In the genomic region with DNA sequence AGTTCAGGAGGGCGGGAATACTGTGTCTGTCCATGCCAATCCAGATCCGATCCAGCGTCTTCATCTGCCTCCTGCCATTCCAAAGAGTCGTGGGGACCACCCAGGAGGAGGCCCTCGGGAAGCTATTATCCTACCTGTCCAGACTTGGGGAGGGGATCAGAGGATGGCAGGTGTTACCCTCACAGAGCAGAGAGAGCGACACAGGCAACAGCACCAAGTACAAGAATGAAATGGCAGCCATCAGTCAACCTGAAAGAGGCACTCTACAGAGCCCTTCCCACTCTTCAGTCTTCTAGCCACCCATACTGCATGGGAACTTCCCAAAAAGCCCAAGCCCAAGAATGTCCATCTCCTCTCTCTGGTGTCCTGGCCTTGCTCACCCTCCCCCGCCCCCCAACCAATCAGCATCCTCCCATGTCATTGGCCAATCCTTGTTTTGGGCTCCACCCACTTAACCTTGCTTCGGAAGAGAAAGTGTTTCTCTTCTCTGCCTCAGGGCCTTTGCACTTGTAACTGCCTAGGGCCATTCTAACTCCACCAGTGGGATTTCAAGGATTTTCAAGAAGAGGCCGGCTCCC, we compare ENCODE assay signal across 9 mouse cellular contexts. TPM values are rescaled to one million over a fixed set of nuclear protein-coding genes. Genes with fewer than 3 reads are reported as not detected.
DNase-seq lines count a peak whose midpoint lies in the region; ATAC-seq lines count a peak whose summit lies in the region.
"Had no signal": no experiment of that assay in that cellular context is flagged by ENCODE, and none has a peak within 500 bp of the region (broad histone marks: within the 10 kb centered on the region; RNA-seq: fewer than 3 reads in every experiment).

No protein-coding gene starts in this region.

- H3K4me1 ChIP-seq in heart, embryonic 11.5 days (ENCODE audit: control insufficient read depth, insufficient read depth, low read length) = peaks cover 13% of the 10 kb centered on the region
- H3K4me1 ChIP-seq in hindbrain, embryonic 13.5 days (replicated peaks) = peaks cover 20% of the 10 kb centered on the region
- peaks cover 17% of the 10 kb centered on the region for H3K4me1 ChIP-seq in midbrain, embryonic 12.5 days

- peak overlapping the region; percentile 75 for H3K4me3 ChIP-seq in heart, embryonic 11.5 days (ENCODE audit: low read depth, low read length)
- peak overlapping the region; percentile 57 for H3K4me3 ChIP-seq in hindbrain, embryonic 13.5 days
- H3K4me3 ChIP-seq in midbrain, embryonic 12.5 days = peak overlapping the region; percentile 58

- H3K27me3 ChIP-seq in heart, embryonic 11.5 days (ENCODE audit: control insufficient read depth, insufficient read depth, low read length) = peaks cover 41% of the 10 kb centered on the region
- peaks cover 76% of the 10 kb centered on the region for H3K27me3 ChIP-seq in hindbrain, embryonic 13.5 days
- H3K27me3 ChIP-seq in midbrain, embryonic 12.5 days = peaks cover 73% of the 10 kb centered on the region
- H3K27me3 ChIP-seq: Patski had no signal

- ATAC-seq in heart, embryonic 11.5 days (replicated peaks; ENCODE audit: insufficient number of reproducible peaks, low FRiP score, low TSS enrichment) = no peak
- ATAC-seq in hindbrain, embryonic 13.5 days (ENCODE audit: low FRiP score) = 0 out of 2 replicates have a peak, but pooled peaks have one; percentile 9
- peak; percentile 38 for ATAC-seq in midbrain, embryonic 12.5 days (ENCODE audit: low FRiP score, low read depth)

- H3K4me2 ChIP-seq in heart, embryonic 11.5 days = peak overlapping the region; percentile 96
- peak overlapping the region; percentile 98 for H3K4me2 ChIP-seq in hindbrain, embryonic 13.5 days
- peak overlapping the region; percentile 97 for H3K4me2 ChIP-seq in midbrain, embryonic 12.5 days (replicated peaks)

- H3K27ac ChIP-seq in heart, embryonic 11.5 days (ENCODE audit: low read depth, low read length) = no peak overlapping the region
- H3K27ac ChIP-seq in hindbrain, embryonic 13.5 days = no peak overlapping the region
- no peak overlapping the region for H3K27ac ChIP-seq in midbrain, embryonic 12.5 days (replicated peaks)

- H3K9me3 ChIP-seq in heart, embryonic 11.5 days (replicated peaks; ENCODE audit: control insufficient read depth, low read length) = no peaks in the 10 kb centered on the region
- H3K9me3 ChIP-seq in hindbrain, embryonic 13.5 days = no peaks in the 10 kb centered on the region
- H3K9me3 ChIP-seq in midbrain, embryonic 12.5 days = no peaks in the 10 kb centered on the region

- no peak for DNase-seq in heart, adult 18-20 months
- DNase-seq in NIH3T3 (ENCODE audit: low read depth) = peak; percentile 45
- no peak for DNase-seq in MN1 (ENCODE audit: low spot score)
- no peak for DNase-seq in Muller cell, postnatal 12 days (ENCODE audit: inconsistent ontology term)
- no peak for DNase-seq in layer of hippocampus, adult 8-10 months (ENCODE audit: low spot score in 2 of 2)

- H3K9ac ChIP-seq in heart, embryonic 11.5 days (ENCODE audit: low read depth, low read length) = peak overlapping the region; percentile 68; the same call in 1 of the 2 replicates
- peak overlapping the region; percentile 73 for H3K9ac ChIP-seq in hindbrain, embryonic 13.5 days
- peak overlapping the region; percentile 55; the same call in 1 of the 2 replicates for H3K9ac ChIP-seq in midbrain, embryonic 12.5 days (replicated peaks)

- no peaks in the 10 kb centered on the region for H3K36me3 ChIP-seq in heart, embryonic 11.5 days (ENCODE audit: control insufficient read depth, insufficient read depth, low read length)
- H3K36me3 ChIP-seq in hindbrain, embryonic 13.5 days = no peaks in the 10 kb centered on the region
- H3K36me3 ChIP-seq in midbrain, embryonic 12.5 days = no peaks in the 10 kb centered on the region

- WGBS in heart, embryonic 11.5 days (ENCODE audit: insufficient replicate concordance) = 17% methylated on average over 9 of the region's 9 CpGs
- 21% methylated on average over 9 of the region's 9 CpGs for WGBS in hindbrain, embryonic 13.5 days
- 16% methylated on average over 9 of the region's 9 CpGs for WGBS in midbrain, embryonic 12.5 days

RNA-seq across cellular contexts. Expression of a gene that starts 0.7 kb away (rescaled TPM):
- 0.10 and 0.42 TPM in 2 replicates for polyA plus RNA-seq in heart, embryonic 11.5 days (2014; fragmentation: Nextera tagmentation; extraction: Ambion mirVana)
- total RNA-seq in heart, adult 18-20 months (2021) = 1 to 10 TPM; 7.9 to 8.3 TPM
- 0.25 and 0.31 TPM in 2 replicates for polyA plus RNA-seq in hindbrain, embryonic 13.5 days (2015; fragmentation: Nextera tagmentation; extraction: Ambion mirVana)
- polyA plus RNA-seq in midbrain, embryonic 12.5 days (2016; fragmentation: Nextera tagmentation; extraction: Ambion mirVana) = 0.14 and 0.18 TPM in 2 replicates
- total RNA-seq in layer of hippocampus, adult 8-10 months (2022) = 1 to 10 TPM; 1.6 to 3.6 (median 2.1) TPM

RNA-seq across cellular contexts. Expression of a gene that starts 22.2 kb away (rescaled TPM):
- polyA plus RNA-seq in heart, embryonic 11.5 days (2014; fragmentation: Nextera tagmentation; extraction: Ambion mirVana) = 214 and 254 TPM in 2 replicates
- total RNA-seq in heart, adult 18-20 months (2021) = 100 to 1,000 TPM in 1 of 2 experiments, 10 to 100 TPM in 1; 83.8 to 111 TPM
- polyA plus RNA-seq in hindbrain, embryonic 13.5 days (2015; fragmentation: Nextera tagmentation; extraction: Ambion mirVana) = 156 and 158 TPM in 2 replicates
- polyA plus RNA-seq in midbrain, embryonic 12.5 days (2016; fragmentation: Nextera tagmentation; extraction: Ambion mirVana) = 161 and 165 TPM in 2 replicates
- 10 to 100 TPM; 41.0 to 46.7 (median 42.8) TPM for total RNA-seq in layer of hippocampus, adult 8-10 months (2022)
